Mouse (Mus musculus) testis, adult 2 months (tissue): ENCODE measurements around the gene Epb41l3.

Source experiments
- CTCF ChIP-seq: fragments of 200-500 bp; IDR thresholded peaks from 2 replicates; pipeline ENCODE4 v1.5.1; 2012; ENCODE audit warnings: low read depth, mild to moderate bottlenecking, inconsistent platforms, low read length, moderate library complexity; ENCODE audit not compliant: control insufficient read depth, insufficient read depth, insufficient replicate concordance
- POLR2A ChIP-seq: fragments of 200-500 bp; IDR thresholded peaks from 2 replicates; pipeline ENCODE4 v1.6.1; 2012; ENCODE audit warnings: low read depth, mild to moderate bottlenecking, inconsistent platforms, low read length, moderate library complexity; ENCODE audit not compliant: control insufficient read depth

DNA sequence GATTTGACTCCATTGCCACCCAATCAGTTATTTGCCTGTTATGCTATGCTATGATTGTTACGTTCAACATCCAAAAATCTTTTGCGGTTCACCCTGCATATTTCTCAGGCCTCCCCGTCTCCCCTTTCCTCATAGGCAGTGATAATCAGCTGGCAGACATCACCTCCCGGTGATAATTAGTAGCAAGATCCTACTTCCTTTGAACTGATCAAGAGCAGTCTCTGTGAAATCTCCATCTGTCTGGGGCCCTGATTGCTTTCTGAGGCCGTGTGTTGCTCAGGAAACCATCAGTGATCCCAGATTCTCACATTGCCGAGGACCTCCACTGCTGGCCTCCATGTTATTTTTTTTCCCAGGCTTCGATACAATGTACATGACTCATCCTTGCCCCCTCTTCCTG lies 22.5 kb downstream of the Epb41l3 start:
- TF ChIP-seq POLR2A (no peak), CTCF (no peak)
